Mouse (Mus musculus): ENCODE measurements at regions not wholly inside any gene's neighbourhood (a gene's known extent, or its start where the extent isn't known, plus 50 kb on each side); places are given as distances from the start of the nearest gene placed in this dataset.

GRCm38 (mm10) chr3:144013481-144014125 lies 191.4 kb downstream of the Lmo4 start:
- in situ Hi-C loops (cut with MboI; ENCODE audit: low sequenced_read_pairs): no loop called here

DNA sequence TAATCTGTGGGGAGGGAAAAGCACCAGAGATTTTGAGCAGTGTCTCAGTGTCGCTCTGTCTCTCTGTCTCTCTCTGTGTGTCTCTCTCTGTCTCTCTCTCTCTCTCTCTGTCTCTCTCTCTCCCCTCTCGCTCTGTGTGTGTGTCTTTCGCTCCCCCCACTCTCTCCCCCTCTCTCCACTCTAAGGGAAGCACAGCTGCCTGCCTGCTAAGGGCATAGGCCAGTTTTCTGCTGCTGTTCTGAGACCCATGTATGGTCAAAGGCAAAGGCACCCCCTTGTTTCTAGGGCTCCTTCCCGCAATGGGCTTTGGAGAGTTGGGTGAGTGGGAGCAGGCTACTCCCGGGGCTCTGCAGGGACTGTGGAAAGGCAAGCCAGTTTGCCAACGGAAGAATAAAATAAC lies 192.2 kb downstream of the Lmo4 start:
- in situ Hi-C loops (cut with MboI; ENCODE audit: low sequenced_read_pairs): no loop called here

DNA sequence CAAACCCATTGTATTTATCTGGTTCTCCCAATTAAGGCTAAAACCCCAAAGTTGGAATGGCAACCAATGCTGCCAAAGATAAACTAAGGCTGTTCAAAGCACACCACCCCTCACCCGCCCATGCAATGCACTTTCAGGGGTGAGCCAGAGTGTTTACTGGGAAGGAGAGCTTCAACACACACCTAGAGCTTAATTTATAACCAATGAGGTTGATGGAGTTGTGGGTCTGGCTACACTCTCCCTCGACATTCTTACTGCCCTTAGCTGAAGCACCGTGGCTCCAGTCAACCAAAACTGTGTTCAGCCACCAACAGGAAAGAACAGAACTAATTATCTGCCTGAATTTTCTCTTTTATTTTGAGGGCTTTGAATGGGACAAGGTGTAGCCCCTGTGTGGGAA lies 192.8 kb downstream of the Lmo4 start:
- in situ Hi-C loops (cut with MboI; ENCODE audit: low sequenced_read_pairs): no loop called here

- in situ Hi-C loops (cut with MboI; ENCODE audit: low sequenced_read_pairs): no loop called here
Observed at GRCm38 (mm10) chr3:144011456-144012025, 193.5 kb downstream of the Lmo4 start.

DNA sequence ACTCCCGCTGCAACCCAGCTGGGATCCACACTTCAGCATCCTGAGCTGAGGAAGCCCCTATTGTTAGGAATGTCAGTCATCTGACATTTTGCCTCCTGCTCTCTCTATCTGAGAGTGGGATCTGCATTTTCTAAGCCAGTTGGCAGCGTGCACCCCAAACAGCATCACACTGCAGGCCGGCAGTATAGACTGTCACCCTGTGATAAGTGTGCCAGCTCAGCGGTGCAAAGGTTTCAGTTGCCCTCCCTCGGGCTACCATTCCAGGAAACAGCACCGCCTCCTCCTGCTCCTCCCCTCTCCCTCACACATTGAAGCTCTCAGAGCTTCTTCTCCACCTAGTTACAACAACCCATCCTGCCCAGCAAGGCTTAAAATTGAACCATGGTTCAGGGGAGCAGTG lies 194.5 kb downstream of the Lmo4 start:
- in situ Hi-C loops (cut with MboI; ENCODE audit: low sequenced_read_pairs): no loop called here

DNA sequence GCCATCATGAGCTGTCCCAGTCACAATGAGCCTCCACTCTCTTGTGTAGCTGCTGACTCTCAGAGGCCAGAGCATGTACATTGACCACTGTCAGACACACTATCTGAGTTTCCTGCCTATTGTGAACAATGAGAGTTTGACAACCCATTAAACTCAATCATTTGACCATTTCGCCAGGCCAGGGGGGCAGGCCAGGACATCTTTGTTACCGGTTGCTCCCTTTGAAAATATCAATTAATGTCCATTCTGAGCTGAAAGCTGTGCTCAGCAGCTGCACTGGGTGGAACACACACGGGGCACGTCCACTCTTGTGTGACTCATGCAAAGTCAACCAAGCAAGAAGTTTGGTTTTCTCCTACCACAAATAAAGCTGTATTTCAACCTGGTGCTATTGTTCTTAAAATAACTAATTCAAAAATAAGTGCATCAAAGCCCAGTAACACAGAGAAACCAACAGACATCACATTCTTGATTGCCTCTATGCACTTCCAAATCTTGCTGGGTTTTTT lies 197.9 kb downstream of the Lmo4 start:
- in situ Hi-C loops (cut with MboI; ENCODE audit: low sequenced_read_pairs): no loop called here

GRCm38 (mm10) chr3:143997909-143998308 lies 207.1 kb downstream of the Lmo4 start:
- in situ Hi-C loops (cut with MboI; ENCODE audit: low sequenced_read_pairs): no loop called here

DNA sequence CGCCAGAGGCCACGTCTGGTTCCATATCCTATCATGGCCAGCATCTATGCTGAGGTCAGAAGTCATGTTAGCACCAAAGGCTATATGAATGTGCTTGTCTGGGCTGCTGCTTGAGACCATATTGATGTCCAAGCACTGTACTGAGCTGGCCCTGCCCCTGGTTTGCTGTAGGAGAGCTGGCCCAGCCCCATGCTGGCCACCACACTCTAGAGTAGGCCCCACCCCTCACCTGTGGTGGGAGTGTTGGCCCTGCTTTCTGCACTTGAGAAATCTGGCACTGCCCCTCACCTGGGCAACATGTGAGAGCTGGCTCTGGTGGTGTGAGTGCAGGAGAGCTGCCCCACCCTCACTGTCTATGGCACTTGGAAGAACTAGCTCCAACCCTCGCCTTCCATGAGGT lies 210.0 kb downstream of the Lmo4 start:
- in situ Hi-C loops (cut with MboI; ENCODE audit: low sequenced_read_pairs): no loop called here

- in situ Hi-C loops (cut with MboI; ENCODE audit: low sequenced_read_pairs): no loop called here
Observed at GRCm38 (mm10) chr3:143988991-143989390, 216.0 kb downstream of the Lmo4 start.

DNA sequence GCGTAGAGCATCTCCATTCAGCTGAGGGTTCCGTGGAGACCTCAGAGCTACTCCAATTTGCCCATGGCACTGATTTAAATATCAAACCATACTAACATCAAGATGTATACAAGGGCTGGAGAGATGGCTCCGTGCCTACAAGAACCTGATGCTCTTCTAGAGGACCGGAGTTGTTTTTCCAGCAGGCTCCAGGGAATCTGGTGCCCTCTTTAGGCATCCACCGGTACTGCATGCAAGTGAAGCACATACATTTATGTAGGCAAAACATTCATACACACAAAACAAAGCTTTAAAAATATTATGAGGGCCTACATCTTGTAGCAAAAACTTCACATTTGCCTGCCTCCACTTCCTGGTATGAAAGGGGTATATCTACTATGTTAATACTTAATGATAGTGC lies 217.0 kb downstream of the Lmo4 start:
- in situ Hi-C loops (cut with MboI; ENCODE audit: low sequenced_read_pairs): no loop called here

- in situ Hi-C loops (cut with MboI; ENCODE audit: low sequenced_read_pairs): no loop called here
Observed at GRCm38 (mm10) chr3:143986798-143987197, 218.2 kb downstream of the Lmo4 start.

GRCm38 (mm10) chr3:143986200-143986506 lies 218.9 kb downstream of the Lmo4 start:
- in situ Hi-C loops (cut with MboI; ENCODE audit: low sequenced_read_pairs): no loop called here

DNA sequence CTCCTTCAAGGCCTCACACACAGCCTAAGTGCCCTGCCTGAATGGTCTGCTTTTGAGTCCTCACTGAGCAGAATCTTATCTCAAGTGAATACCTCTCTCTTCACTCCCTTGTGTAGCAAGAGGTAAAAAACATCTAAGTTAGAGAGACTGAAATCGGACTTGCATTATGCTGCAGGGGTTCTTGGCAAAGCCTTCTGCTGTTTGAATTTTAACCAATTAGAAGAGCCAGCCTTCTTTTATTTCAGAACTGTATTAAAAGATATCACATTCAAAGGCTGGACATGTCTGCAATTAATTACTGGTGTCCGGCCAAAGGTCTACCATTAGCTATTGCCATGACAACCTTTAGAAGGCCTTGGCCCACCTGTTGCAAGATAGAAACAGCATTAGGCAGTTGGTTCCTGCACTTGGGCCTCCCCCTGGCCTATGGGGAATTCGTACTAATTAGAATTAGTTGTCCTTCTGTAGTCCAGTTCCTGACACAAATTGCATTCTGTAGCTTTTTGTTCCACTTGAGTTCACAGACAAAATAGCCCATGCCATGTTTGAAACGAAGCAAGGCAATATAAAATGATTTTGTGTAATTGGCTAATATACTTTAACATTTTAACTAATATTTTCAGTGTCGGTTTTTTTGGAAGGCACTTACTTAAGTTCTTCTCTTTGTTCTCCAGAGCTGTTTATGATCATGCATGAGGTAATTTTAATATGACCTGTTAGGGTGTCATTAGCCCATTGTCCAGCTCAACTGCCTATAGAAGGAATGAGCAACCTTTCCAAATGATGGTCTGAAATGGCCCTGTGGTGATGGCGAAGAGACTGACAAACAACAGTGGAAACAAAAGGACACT lies 219.4 kb downstream of the Lmo4 start:
- in situ Hi-C loops (cut with MboI; ENCODE audit: low sequenced_read_pairs): no loop called here

DNA sequence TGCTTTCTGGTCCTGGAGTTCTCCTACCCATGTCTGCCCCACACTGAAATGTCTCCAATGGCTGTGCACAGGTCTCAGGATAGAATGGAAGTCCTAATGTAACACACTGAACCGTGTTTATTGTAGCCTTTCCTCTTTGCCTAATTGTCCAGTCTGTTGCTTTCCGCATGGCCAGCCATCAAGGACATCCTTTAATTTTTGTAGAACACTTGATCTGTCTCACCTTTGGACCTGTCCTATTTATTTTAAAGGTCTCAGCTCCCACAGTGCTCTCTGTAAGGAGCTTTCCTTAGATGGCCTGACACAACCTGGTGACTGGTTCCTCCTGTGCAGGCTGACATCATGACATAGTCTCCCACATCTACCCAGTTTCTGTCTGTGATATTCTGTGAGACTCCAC lies 226.3 kb downstream of the Lmo4 start:
- in situ Hi-C loops (cut with MboI; ENCODE audit: low sequenced_read_pairs): no loop called here

GRCm38 (mm10) chr3:143977886-143978447 lies 227.1 kb downstream of the Lmo4 start:
- in situ Hi-C loops (cut with MboI; ENCODE audit: low sequenced_read_pairs): no loop called here

DNA sequence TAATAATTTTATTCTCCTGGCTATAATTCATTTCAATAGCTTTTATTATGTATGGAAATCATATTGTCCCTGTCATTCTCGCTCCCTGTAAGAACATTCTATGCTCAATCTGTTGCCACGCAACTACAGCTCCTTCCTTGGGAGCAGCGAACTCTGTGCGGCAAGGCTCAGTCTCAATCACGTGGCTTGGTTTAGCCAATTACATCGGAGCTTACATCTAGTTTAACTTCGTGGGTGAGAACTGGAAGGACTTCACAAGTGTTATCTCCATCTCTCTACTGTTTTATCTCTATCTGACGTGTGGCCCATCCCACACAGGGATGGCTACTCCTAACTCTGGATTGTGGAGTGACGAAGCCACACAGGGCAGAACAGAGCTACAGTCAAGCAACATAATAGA lies 231.4 kb downstream of the Lmo4 start:
- in situ Hi-C loops (cut with MboI; ENCODE audit: low sequenced_read_pairs): no loop called here

DNA sequence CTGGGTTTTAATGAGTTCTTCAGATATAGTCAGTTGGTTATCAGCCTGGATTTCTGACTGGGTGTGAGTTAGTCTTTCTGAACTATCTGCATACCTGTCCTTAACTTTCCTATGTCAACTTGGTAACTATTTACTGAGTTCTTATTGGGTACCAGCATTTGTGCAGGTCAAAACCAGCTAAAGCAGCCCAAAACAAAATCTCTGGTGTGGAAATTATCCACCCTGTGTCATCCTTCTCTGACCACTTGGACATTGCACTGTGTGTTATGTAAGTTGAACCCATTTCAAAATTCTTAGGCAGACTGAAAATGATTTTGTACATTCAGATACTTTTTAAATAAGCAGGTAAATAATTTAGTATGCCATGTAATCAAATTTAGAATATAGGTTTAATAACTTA lies 232.7 kb downstream of the Lmo4 start:
- in situ Hi-C loops (cut with MboI; ENCODE audit: low sequenced_read_pairs): no loop called here

- in situ Hi-C loops (cut with MboI; ENCODE audit: low sequenced_read_pairs): no loop called here
Observed at GRCm38 (mm10) chr3:143970771-143971170, 234.2 kb downstream of the Lmo4 start.

DNA sequence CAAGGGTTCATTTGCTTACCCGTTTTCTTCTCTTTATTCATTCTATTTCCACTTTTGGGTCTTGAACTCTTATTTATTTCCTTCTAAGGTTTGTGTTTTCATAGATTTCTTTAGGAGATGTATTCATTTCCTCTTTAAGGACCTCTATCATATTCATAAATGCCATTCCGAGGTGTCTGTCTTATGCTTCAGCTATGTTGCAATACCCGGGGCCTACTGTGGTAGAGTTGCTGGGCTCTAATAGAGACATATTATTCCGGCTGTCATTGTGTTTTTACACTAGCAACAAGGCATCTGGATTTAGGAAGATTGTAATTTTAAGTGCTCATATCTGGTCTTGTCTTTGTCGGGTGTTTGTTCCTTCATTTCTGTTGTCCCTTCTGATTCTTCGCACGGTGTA lies 249.5 kb downstream of the Lmo4 start:
- in situ Hi-C loops (cut with MboI; ENCODE audit: low sequenced_read_pairs): no loop called here

DNA sequence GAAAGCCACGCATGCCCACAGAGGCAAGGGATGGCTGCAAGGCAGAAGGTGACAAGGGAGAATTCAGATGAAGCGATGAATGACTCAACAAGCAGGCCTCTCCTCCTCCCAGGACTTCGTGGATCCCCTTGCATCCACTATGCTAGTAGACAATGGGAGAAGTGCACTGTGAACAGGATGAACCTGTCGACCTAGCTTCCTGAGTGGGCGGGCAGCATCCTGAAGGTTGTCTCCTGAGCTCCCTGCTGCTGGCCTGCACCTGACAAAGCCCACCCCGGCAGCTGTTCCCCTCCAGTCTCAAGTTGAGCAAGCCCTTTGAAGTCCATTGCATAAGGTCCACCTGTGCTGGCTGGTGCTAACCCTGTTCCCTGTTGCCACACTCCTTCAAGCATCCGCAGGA lies 250.2 kb downstream of the Lmo4 start:
- in situ Hi-C loops (cut with MboI; ENCODE audit: low sequenced_read_pairs): no loop called here

- in situ Hi-C loops (cut with MboI; ENCODE audit: low sequenced_read_pairs): no loop called here
Observed at GRCm38 (mm10) chr3:143952289-143952688, 252.7 kb downstream of the Lmo4 start.

GRCm38 (mm10) chr3:143949656-143950055 lies 255.4 kb downstream of the Lmo4 start:
- in situ Hi-C loops (cut with MboI; ENCODE audit: low sequenced_read_pairs): no loop called here
